Mouse (Mus musculus) embryonic fibroblast, embryonic 13.5 days (primary cell): ENCODE measurements around the gene Zfp239.
"Not testable (repeated sequence)": the region's sequence is repeated elsewhere in the genome, so short reads cannot be mapped to it uniquely, and the experiment has no call there.

Experiments
- CTCF ChIP-seq: IDR thresholded peaks from 2 replicates; pipeline ENCODE4 v1.5.1; 2011; ENCODE audit warnings: mild to moderate bottlenecking, control low read depth, low read length, moderate library complexity, borderline replicate concordance; ENCODE audit not compliant: insufficient read depth
- POLR2A ChIP-seq: IDR thresholded peaks from 2 replicates; pipeline ENCODE4 v1.6.1; 2011; ENCODE audit warnings: low read depth, mild to moderate bottlenecking, control low read depth, low read length, moderate library complexity

DNA sequence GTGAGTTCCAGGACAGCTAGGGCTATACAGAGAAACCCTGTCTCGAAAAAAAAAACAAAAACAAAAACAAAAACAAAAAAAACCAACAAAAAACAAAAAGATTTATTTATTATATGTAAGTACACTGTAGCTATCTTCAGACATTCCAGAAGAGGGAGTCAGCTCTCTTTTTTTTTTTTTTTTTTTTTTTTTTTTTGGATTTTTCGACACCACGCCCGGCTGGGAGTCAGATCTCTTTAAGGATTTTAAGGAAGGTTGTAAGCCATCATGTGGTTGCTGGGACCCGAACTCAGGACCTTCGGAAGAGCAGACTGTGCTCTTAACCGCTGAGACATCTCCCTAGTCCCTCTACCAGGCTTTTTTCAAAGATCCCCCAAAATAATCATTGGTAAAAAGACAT, 11.6 kb downstream of the Zfp239 start:
- not testable (repeated sequence) for TF ChIP-seq POLR2A, CTCF
